Mouse (Mus musculus): ENCODE measurements around the gene 4930578G10Rik. TPM values are rescaled to one million over a fixed set of nuclear protein-coding genes. Genes with fewer than 3 reads are reported as not detected.

The 4930578G10Rik gene
- polyA plus RNA-seq, 2 experiments from 2014 or later: not detected

Other genes starting within 250 kb of the 4930578G10Rik start
- not detected for gene Fam205a2, start 207.4 kb upstream of the 4930578G10Rik start, polyA plus RNA-seq (2017; shearing (Covaris generic))
- gene Gm10591, start 123.3 kb upstream of the 4930578G10Rik start, polyA plus RNA-seq (2017; shearing (Covaris generic)): not detected
- not detected for gene Gm2564, start 105.8 kb upstream of the 4930578G10Rik start, polyA plus RNA-seq (2017; shearing (Covaris generic))
- gene Ccl27b, start 80.3 kb upstream of the 4930578G10Rik start, polyA plus RNA-seq (2017; shearing (Covaris generic)): not detected
- not detected for gene Il11ra2, start 73.7 kb upstream of the 4930578G10Rik start, polyA plus RNA-seq (2017; shearing (Covaris generic))
- not detected for gene Ccl19, start 21.0 kb downstream of the 4930578G10Rik start, polyA plus RNA-seq (2017; shearing (Covaris generic))
- gene Ccl21a, start 38.4 kb downstream of the 4930578G10Rik start, polyA plus RNA-seq (2017; shearing (Covaris generic)): not detected
- not detected for gene Fam205a1, start 118.3 kb downstream of the 4930578G10Rik start, polyA plus RNA-seq (2017; shearing (Covaris generic))
- not detected for gene Gm12394, start 121.2 kb downstream of the 4930578G10Rik start, polyA plus RNA-seq (2017; shearing (Covaris generic))
- not detected for gene Fam205c, start 138.7 kb downstream of the 4930578G10Rik start, polyA plus RNA-seq (2017; shearing (Covaris generic))
- gene Phf24, start 181.1 kb downstream of the 4930578G10Rik start, polyA plus RNA-seq (2017; shearing (Covaris generic)): under 1 TPM in 1 of 2 experiments, not detected in 1; 0.05 TPM
- 1 to 10 TPM; 4.9 to 7.0 TPM for gene Dnajb5, start 214.3 kb downstream of the 4930578G10Rik start, polyA plus RNA-seq (2017; shearing (Covaris generic))
- gene 1700022I11Rik, start 234.1 kb downstream of the 4930578G10Rik start, polyA plus RNA-seq (2017; shearing (Covaris generic)): under 1 TPM in 1 of 2 experiments, not detected in 1; 0.48 TPM

All from CD4-positive, CD25-positive, alpha-beta regulatory T cell, adult 4 months (primary cell).